Mouse (Mus musculus): ENCODE measurements around the gene Cdk5rap3. TPM values are rescaled to one million over a fixed set of nuclear protein-coding genes. Genes with fewer than 3 reads are reported as not detected.

Cdk5rap3 gene
- polyA plus RNA-seq, 1 experiment from 2014 or later = 106 TPM

- Histone ChIP-seq H3K9me3 (ENCODE audit: control insufficient read depth, low read length) (no peaks in the 10 kb centered on the region), H3K4me1 (replicated peaks; ENCODE audit: control insufficient read depth, insufficient read depth, low read length) (no peaks in the 10 kb centered on the region; the same call in 1 of the 2 replicates), H3K27me3 (replicated peaks; ENCODE audit: control insufficient read depth, insufficient read depth, low read length) (no peaks in the 10 kb centered on the region; the same call in 1 of the 2 replicates), H3K27ac (ENCODE audit: low read length) (no peak overlapping the region), H3K4me3 (replicated peaks; ENCODE audit: low read length) (no peak overlapping the region), H3K36me3 (ENCODE audit: control insufficient read depth, insufficient read depth) (no peaks in the 10 kb centered on the region), H3K9ac (replicated peaks; ENCODE audit: low read depth, low read length) (no peak overlapping the region), H3K4me2 (ENCODE audit: low read length) (peak overlapping the region; percentile 33)
- ATAC-seq = peak; percentile 68
- WGBS = 21% methylated on average over 12 of the region's 12 CpGs
Observed at GRCm38 (mm10) chr11:96934921-96935356, 18.6 kb upstream of the Cdk5rap3 start.

- WGBS = 90% methylated on average over 13 of the region's 13 CpGs
- Histone ChIP-seq H3K27me3 (replicated peaks; ENCODE audit: control insufficient read depth, insufficient read depth, low read length) (peaks cover 8% of the 10 kb centered on the region), H3K4me2 (ENCODE audit: low read length) (no peak overlapping the region), H3K4me3 (replicated peaks; ENCODE audit: low read length) (no peak overlapping the region), H3K27ac (ENCODE audit: low read length) (no peak overlapping the region), H3K9ac (replicated peaks; ENCODE audit: low read depth, low read length) (no peak overlapping the region), H3K36me3 (ENCODE audit: control insufficient read depth, insufficient read depth) (no peaks in the 10 kb centered on the region), H3K9me3 (ENCODE audit: control insufficient read depth, low read length) (no peaks in the 10 kb centered on the region), H3K4me1 (replicated peaks; ENCODE audit: control insufficient read depth, insufficient read depth, low read length) (no peaks in the 10 kb centered on the region; the same call in 1 of the 2 replicates)
- ATAC-seq = no peak
Observed at GRCm38 (mm10) chr11:96933562-96934276, 17.4 kb upstream of the Cdk5rap3 start.

GRCm38 (mm10) chr11:96931327-96932062 is 15.2 kb upstream of the Cdk5rap3 start:
- no peak for ATAC-seq
- 63% methylated on average over 8 of the region's 8 CpGs for WGBS
- no peak overlapping the region for H3K9ac ChIP-seq (replicated peaks; ENCODE audit: low read depth, low read length)
- no peak overlapping the region for H3K27ac ChIP-seq (ENCODE audit: low read length)
- H3K4me2 ChIP-seq (ENCODE audit: low read length) = no peak overlapping the region
- H3K4me3 ChIP-seq (replicated peaks; ENCODE audit: low read length) = no peak overlapping the region
- no peaks in the 10 kb centered on the region for H3K9me3 ChIP-seq (ENCODE audit: control insufficient read depth, low read length)
- H3K4me1 ChIP-seq (replicated peaks; ENCODE audit: control insufficient read depth, insufficient read depth, low read length) = no peaks in the 10 kb centered on the region; the same call in 1 of the 2 replicates
- H3K27me3 ChIP-seq (replicated peaks; ENCODE audit: control insufficient read depth, insufficient read depth, low read length) = peaks cover 11% of the 10 kb centered on the region
- no peaks in the 10 kb centered on the region for H3K36me3 ChIP-seq (ENCODE audit: control insufficient read depth, insufficient read depth)

- ATAC-seq = no peak
- 67% methylated on average over 9 of the region's 9 CpGs for WGBS
Observed at GRCm38 (mm10) chr11:96929766-96930331, 13.6 kb upstream of the Cdk5rap3 start.

GRCm38 (mm10) chr11:96929096-96929765 is 12.9 kb upstream of the Cdk5rap3 start:
- peaks cover 11% of the 10 kb centered on the region for H3K27me3 ChIP-seq (replicated peaks; ENCODE audit: control insufficient read depth, insufficient read depth, low read length)
- H3K4me1 ChIP-seq (replicated peaks; ENCODE audit: control insufficient read depth, insufficient read depth, low read length) = no peaks in the 10 kb centered on the region
- H3K9ac ChIP-seq (replicated peaks; ENCODE audit: low read depth, low read length) = no peak overlapping the region
- WGBS = 16% methylated on average over 13 of the region's 13 CpGs
- ATAC-seq = no peak
- no peak overlapping the region for H3K4me3 ChIP-seq (replicated peaks; ENCODE audit: low read length)
- H3K4me2 ChIP-seq (ENCODE audit: low read length) = no peak overlapping the region
- H3K9me3 ChIP-seq (ENCODE audit: control insufficient read depth, low read length) = no peaks in the 10 kb centered on the region
- H3K36me3 ChIP-seq (ENCODE audit: control insufficient read depth, insufficient read depth) = no peaks in the 10 kb centered on the region
- no peak overlapping the region for H3K27ac ChIP-seq (ENCODE audit: low read length)

More at GRCm38 (mm10) chr11:96929766-96930331, 13.6 kb upstream of the Cdk5rap3 start:
- Histone ChIP-seq H3K9ac (replicated peaks; ENCODE audit: low read depth, low read length) (no peak overlapping the region), H3K27me3 (replicated peaks; ENCODE audit: control insufficient read depth, insufficient read depth, low read length) (peaks cover 11% of the 10 kb centered on the region), H3K9me3 (ENCODE audit: control insufficient read depth, low read length) (no peaks in the 10 kb centered on the region), H3K4me1 (replicated peaks; ENCODE audit: control insufficient read depth, insufficient read depth, low read length) (no peaks in the 10 kb centered on the region; the same call in 1 of the 2 replicates), H3K36me3 (ENCODE audit: control insufficient read depth, insufficient read depth) (no peaks in the 10 kb centered on the region), H3K4me3 (replicated peaks; ENCODE audit: low read length) (no peak overlapping the region), H3K27ac (ENCODE audit: low read length) (no peak overlapping the region), H3K4me2 (ENCODE audit: low read length) (no peak overlapping the region)

- Histone ChIP-seq H3K36me3 (ENCODE audit: control insufficient read depth, insufficient read depth) (no peaks in the 10 kb centered on the region), H3K4me2 (ENCODE audit: low read length) (no peak overlapping the region), H3K27ac (ENCODE audit: low read length) (no peak overlapping the region), H3K9ac (replicated peaks; ENCODE audit: low read depth, low read length) (no peak overlapping the region), H3K4me1 (replicated peaks; ENCODE audit: control insufficient read depth, insufficient read depth, low read length) (no peaks in the 10 kb centered on the region), H3K9me3 (ENCODE audit: control insufficient read depth, low read length) (no peaks in the 10 kb centered on the region), H3K4me3 (replicated peaks; ENCODE audit: low read length) (no peak overlapping the region), H3K27me3 (replicated peaks; ENCODE audit: control insufficient read depth, insufficient read depth, low read length) (peaks cover 11% of the 10 kb centered on the region)
- no peak for ATAC-seq
- WGBS = 9% methylated on average over 5 of the region's 5 CpGs
Observed at GRCm38 (mm10) chr11:96928691-96929090, 12.4 kb upstream of the Cdk5rap3 start.

GRCm38 (mm10) chr11:96928088-96928487 is 11.8 kb upstream of the Cdk5rap3 start, which contains the start of gene Prr15l:
Prr15l (plus strand) TSS chr11:96928104.
- H3K27me3 ChIP-seq (replicated peaks; ENCODE audit: control insufficient read depth, insufficient read depth, low read length) = peaks cover 11% of the 10 kb centered on the region
- H3K4me2 ChIP-seq (ENCODE audit: low read length) = no peak within 1 kb of the TSS
- no peak within 1 kb of the TSS for H3K9ac ChIP-seq (replicated peaks; ENCODE audit: low read depth, low read length)
- H3K36me3 ChIP-seq (ENCODE audit: control insufficient read depth, insufficient read depth) = no peaks in the 10 kb centered on the region
- no peak for ATAC-seq
- H3K27ac ChIP-seq (ENCODE audit: low read length) = no peak within 1 kb of the TSS
- H3K4me3 ChIP-seq (replicated peaks; ENCODE audit: low read length) = no peak within 1 kb of the TSS
- H3K4me1 ChIP-seq (replicated peaks; ENCODE audit: control insufficient read depth, insufficient read depth, low read length) = no peaks in the 10 kb centered on the region
- 83% methylated on average over 2 of the region's 2 CpGs for WGBS
- no peaks in the 10 kb centered on the region for H3K9me3 ChIP-seq (ENCODE audit: control insufficient read depth, low read length)

GRCm38 (mm10) chr11:96926587-96926986 is 10.3 kb upstream of the Cdk5rap3 start:
- Histone ChIP-seq H3K9me3 (ENCODE audit: control insufficient read depth, low read length) (no peaks in the 10 kb centered on the region), H3K27me3 (replicated peaks; ENCODE audit: control insufficient read depth, insufficient read depth, low read length) (peaks cover 11% of the 10 kb centered on the region), H3K27ac (ENCODE audit: low read length) (no peak overlapping the region), H3K36me3 (ENCODE audit: control insufficient read depth, insufficient read depth) (no peaks in the 10 kb centered on the region), H3K9ac (replicated peaks; ENCODE audit: low read depth, low read length) (no peak overlapping the region), H3K4me1 (replicated peaks; ENCODE audit: control insufficient read depth, insufficient read depth, low read length) (no peaks in the 10 kb centered on the region), H3K4me3 (replicated peaks; ENCODE audit: low read length) (no peak overlapping the region), H3K4me2 (ENCODE audit: low read length) (no peak overlapping the region)
- WGBS = 82% methylated on average over 5 of the region's 5 CpGs
- no peak for ATAC-seq
